Mouse (Mus musculus) cerebellum, adult 2 months (tissue): Measurements from ENCODE around the gene Pcsk4.

Experiments used
- CTCF ChIP-seq: fragments of 200-500 bp; IDR thresholded peaks from 2 replicates; pipeline ENCODE4 v1.5.1; 2011; ENCODE audit warnings: low read depth, mild to moderate bottlenecking, control low read depth, low read length, moderate library complexity, borderline replicate concordance; ENCODE audit not compliant: insufficient read depth
- POLR2A ChIP-seq: fragments of 200-500 bp; IDR thresholded peaks from 2 replicates; pipeline ENCODE4 v1.6.1; 2011; ENCODE audit warnings: low read length, control low read depth, borderline replicate concordance; ENCODE audit not compliant: insufficient read depth

DNA sequence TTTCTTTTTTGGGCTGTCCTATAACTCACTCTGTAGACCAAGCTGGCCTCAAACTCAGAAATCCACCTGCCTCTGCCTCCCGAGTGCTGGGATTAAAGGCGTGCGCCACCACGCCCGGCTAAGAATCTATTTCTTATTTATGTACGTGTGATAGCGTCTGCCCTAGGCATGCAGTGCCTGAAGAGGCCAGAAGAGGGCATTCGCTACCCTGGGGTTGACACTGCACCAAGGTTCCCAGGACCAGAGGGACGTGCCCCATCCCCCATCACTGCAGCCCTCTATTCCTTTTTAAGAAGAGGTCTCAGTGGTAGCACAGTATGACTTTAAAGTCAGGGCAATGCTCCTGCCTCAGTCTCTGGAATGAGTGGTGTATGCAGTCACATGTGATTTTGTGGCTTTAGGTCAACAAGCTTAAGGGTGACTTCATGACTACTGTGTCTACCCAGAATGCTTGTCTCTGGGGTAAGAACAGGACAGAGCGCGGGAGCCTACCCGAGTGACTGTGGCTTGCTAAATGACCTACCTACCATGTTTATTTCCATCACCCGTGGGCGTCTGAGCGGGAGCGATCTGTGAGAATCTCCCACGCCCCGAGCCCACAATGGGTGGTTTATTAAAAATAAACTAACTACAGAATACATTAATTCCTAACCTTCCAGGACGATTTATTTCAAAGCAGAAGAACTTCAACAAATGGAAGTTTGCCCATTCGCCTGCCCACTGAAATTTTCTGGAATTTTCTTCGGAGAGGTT lies 40.9 kb upstream of the Pcsk4 start:
- TF ChIP-seq POLR2A = no peak
- peak; percentile 21; the same call in 1 of the 2 replicates for TF ChIP-seq CTCF
